Mouse (Mus musculus) CH12.LX (cell line): Measurements from ENCODE around the gene Wbp2. TPM values are rescaled to one million over a fixed set of nuclear protein-coding genes. Genes with fewer than 3 reads are reported as not detected.

ENCODE experiments used
- DNase-seq: peaks from one replicate; pipeline ENCODE4 v3.0.0-alpha.2; 2013; ENCODE audit errors: extremely low read depth
- H3K27ac ChIP-seq: 2 replicates; pipeline ENCODE4 v1.5.1; 2012; ENCODE audit warnings: low read depth, mild to moderate bottlenecking, control low read depth, moderate library complexity; ENCODE audit not compliant: insufficient read depth
- H3K27me3 ChIP-seq: replicated peaks from 2 replicates; pipeline ENCODE3; 2012; ENCODE audit warnings: inconsistent platforms
- H3K36me3 ChIP-seq, 2 experiments: replicated peaks in 1 of 2; 2 replicates each; pipeline versions ENCODE3 to v1.6.1; 2012; ENCODE audit warnings: inconsistent platforms in 1 of 2, low read length in 1 of 2, mild to moderate bottlenecking in 1 of 2, mixed read lengths in 1 of 2, moderate library complexity in 1 of 2; ENCODE audit not compliant: control insufficient read depth in 1 of 2, insufficient read depth in 1 of 2
- H3K4me1 ChIP-seq, 2 experiments: 2 replicates each; pipeline ENCODE4 v1.6.1; 2012; ENCODE audit warnings: inconsistent platforms in 1 of 2, moderate library complexity in 1 of 2; ENCODE audit not compliant: insufficient read depth in 2 of 2, control insufficient read depth in 1 of 2
- H3K4me2 ChIP-seq: 2 replicates; pipeline ENCODE4 v1.6.1; 2012; ENCODE audit warnings: low read depth, mild to moderate bottlenecking, control low read depth; ENCODE audit not compliant: poor library complexity, insufficient read depth, severe bottlenecking
- H3K4me3 ChIP-seq, 3 experiments: fragments of 150-350 bp in 1 of 3; sonication (generic) in 1 of 3; replicated peaks in 1 of 3; 2 replicates each; pipeline versions ENCODE3 to v1.5.1; 2011 to 2012; ENCODE audit warnings: low read depth in 2 of 3, low read length in 2 of 3, mild to moderate bottlenecking in 2 of 3, moderate library complexity in 2 of 3, control low read depth in 1 of 3, improper control_type of control experiment in 1 of 3, inconsistent platforms in 1 of 3, mixed read lengths in 1 of 3; ENCODE audit not compliant: poor library complexity in 1 of 3
- H3K79me2 ChIP-seq: replicated peaks from 2 replicates; pipeline ENCODE4 v1.6.1; 2012; ENCODE audit warnings: mild to moderate bottlenecking, moderate library complexity; ENCODE audit not compliant: control insufficient read depth, poor library complexity, insufficient read depth, severe bottlenecking; ENCODE audit errors: extremely low read depth
- H3K9ac ChIP-seq: 2 replicates; pipeline ENCODE4 v1.6.1; 2012; ENCODE audit warnings: low read depth, mild to moderate bottlenecking, control low read depth, moderate library complexity; ENCODE audit not compliant: insufficient read depth
- H3K9me3 ChIP-seq: replicated peaks from 2 replicates; pipeline ENCODE3; 2012; ENCODE audit warnings: low read length, inconsistent platforms, mixed read lengths
- BHLHE40 ChIP-seq: IDR thresholded peaks from 2 replicates; pipeline ENCODE4 v1.6.1; 2011; ENCODE audit warnings: mild to moderate bottlenecking, low read depth, low read length, improper control_type of control experiment
- HCFC1 ChIP-seq: IDR thresholded peaks from 2 replicates; pipeline ENCODE4 v1.6.1; 2012; ENCODE audit warnings: low read depth, mild to moderate bottlenecking, inconsistent platforms, low read length, improper control_type of control experiment
- JUND ChIP-seq: conservative IDR thresholded peaks from 2 replicates; pipeline ENCODE4 v1.6.1; 2011; ENCODE audit warnings: low read depth, low read length, improper control_type of control experiment
- KAT2A ChIP-seq: IDR thresholded peaks from 2 replicates; pipeline ENCODE4 v1.6.1; 2012; ENCODE audit warnings: low read length, improper control_type of control experiment, inconsistent platforms; ENCODE audit not compliant: insufficient replicate concordance
- MAFK ChIP-seq: IDR thresholded peaks from 2 replicates; pipeline ENCODE4 v1.6.1; 2011; ENCODE audit warnings: low read length, improper control_type of control experiment; ENCODE audit not compliant: insufficient replicate concordance
- MEF2A ChIP-seq: IDR thresholded peaks from 2 replicates; pipeline ENCODE4 v1.6.1; 2014; ENCODE audit warnings: low read depth, mild to moderate bottlenecking, inconsistent platforms, low read length, improper control_type of control experiment, borderline replicate concordance
- MYC ChIP-seq: IDR thresholded peaks from 2 replicates; pipeline ENCODE4 v1.6.1; 2011; ENCODE audit warnings: low read depth, mild to moderate bottlenecking, improper control_type of control experiment, low read length
- NELFE ChIP-seq: IDR thresholded peaks from 2 replicates; pipeline ENCODE4 v1.6.1; 2011; ENCODE audit warnings: low read depth, low read length, improper control_type of control experiment
- NRF1 ChIP-seq: IDR thresholded peaks from 2 replicates; pipeline ENCODE4 v1.6.1; 2014; ENCODE audit warnings: low read depth, mild to moderate bottlenecking, inconsistent platforms, low read length, improper control_type of control experiment, moderate library complexity
- POLR2A ChIP-seq: IDR thresholded peaks from 2 replicates; pipeline ENCODE4 v1.6.1; 2011; ENCODE audit warnings: low read depth, mild to moderate bottlenecking, improper control_type of control experiment, low read length
- POLR2AphosphoS2 ChIP-seq: IDR thresholded peaks from 2 replicates; pipeline ENCODE4 v1.6.1; 2011; ENCODE audit warnings: low read depth, low read length, improper control_type of control experiment
- RAD21 ChIP-seq: IDR thresholded peaks from 2 replicates; pipeline ENCODE4 v1.6.1; 2011; ENCODE audit warnings: low read depth, mild to moderate bottlenecking, low read length, improper control_type of control experiment, moderate library complexity
- RCOR1 ChIP-seq: conservative IDR thresholded peaks from 2 replicates; pipeline ENCODE4 v1.6.1; 2012; ENCODE audit warnings: low read depth, mild to moderate bottlenecking, inconsistent platforms, low read length, improper control_type of control experiment
- SMC3 ChIP-seq: IDR thresholded peaks from 2 replicates; pipeline ENCODE4 v1.6.1; 2011; ENCODE audit warnings: low read depth, low read length, improper control_type of control experiment
- ZC3H11A ChIP-seq: IDR thresholded peaks from 2 replicates; pipeline ENCODE4 v1.6.1; 2012; ENCODE audit warnings: low read depth, mild to moderate bottlenecking, inconsistent platforms, low read length, improper control_type of control experiment
- ZKSCAN1 ChIP-seq: IDR thresholded peaks from 2 replicates; pipeline ENCODE4 v1.6.1; 2012; ENCODE audit warnings: low read depth, inconsistent platforms, low read length, improper control_type of control experiment, borderline replicate concordance
- dilution Hi-C: fragments of 300-500 bp; cut with MboI; formaldehyde crosslinking; loops from 2 replicates; pipeline ENCODE4 v1.14.3; 2020; ENCODE audit warnings: low sequenced_read_pairs; ENCODE audit not compliant: extremely low pct_unique_long_range_greater_than_20kb, extremely low pct_ligation_motif_present
- in situ Hi-C: fragments of 300-500 bp; cut with MboI; formaldehyde crosslinking; loops from 3 replicates; pipeline ENCODE4 v1.14.3; 2019; ENCODE audit warnings: low sequenced_read_pairs, low pct_ligation_motif_present, low pct_unique_long_range_greater_than_20kb, mixed read lengths
- polyA plus RNA-seq: library from polyadenylated mRNA; unstranded; fragments of >175 nt; gene quantifications from 2 replicates; pipeline ENCODE4 v1.2.1, GENCODE M21; 2012; ENCODE audit warnings: low read depth; ENCODE audit not compliant: insufficient read length
- total RNA-seq, 2 experiments: library from RNA; depleted of rRNA; stranded (reverse); fragments of 300-350 nt in 1 of 2; fragments of >200 nt in 1 of 2; gene quantifications; 2 replicates each; pipeline ENCODE4 v1.2.3; 2012 to 2014

The Wbp2 gene
- total and polyA plus RNA-seq, 3 experiments = 15.2 to 97.1 (median 30.7) TPM

DNA sequence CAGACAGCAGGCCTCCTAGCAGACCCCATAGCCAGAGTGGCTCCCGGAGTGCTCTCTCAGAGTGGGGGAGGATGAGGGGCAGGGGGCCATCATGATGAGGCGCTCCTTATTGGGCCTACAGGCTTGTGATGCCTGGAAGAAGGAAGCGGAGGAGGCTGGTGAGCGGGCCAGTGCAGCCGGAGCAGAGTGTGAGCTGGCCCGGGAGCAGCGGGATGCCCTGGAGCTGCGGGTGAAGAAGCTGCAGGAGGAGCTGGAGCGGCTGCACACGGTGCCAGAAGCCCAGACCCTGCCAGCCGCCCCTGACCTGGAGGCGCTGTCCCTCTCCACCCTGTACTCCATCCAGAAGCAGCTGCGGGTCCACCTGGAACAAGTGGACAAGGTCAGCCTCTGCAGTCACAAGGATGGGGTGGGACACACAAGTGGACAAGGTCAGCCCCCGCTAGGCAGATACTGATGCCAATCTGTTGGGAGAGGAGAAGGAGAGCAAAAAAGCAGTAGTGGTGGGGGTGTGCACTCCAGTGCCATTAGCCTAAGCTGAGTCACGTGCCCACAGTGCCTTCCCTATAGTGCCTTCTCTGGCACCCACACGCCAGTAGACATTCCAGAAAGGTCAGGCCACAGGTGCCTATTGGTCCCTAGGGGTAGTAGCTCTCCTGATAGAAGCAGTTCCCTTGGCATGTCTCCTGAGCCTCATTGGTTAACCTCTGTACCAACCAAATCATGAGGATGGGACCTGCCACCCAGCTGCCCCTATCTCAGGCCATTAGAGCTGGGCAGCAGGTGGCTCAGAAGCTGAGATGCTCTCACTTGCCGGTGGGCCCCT is 27.7 kb downstream of the Wbp2 start:
- dilution Hi-C loops (no loop called here), in situ Hi-C loops (no loop called here)
- no peaks in the 10 kb centered on the region for H3K79me2 ChIP-seq
- H3K36me3 ChIP-seq = peaks cover 88 to 100% of the 10 kb centered on the region in 2 experiments
- H3K4me3 ChIP-seq = no peak overlapping the region
- H3K27ac ChIP-seq = no peak overlapping the region
- no peak for DNase-seq
- H3K9ac ChIP-seq = no peak overlapping the region
- no peak overlapping the region for H3K4me2 ChIP-seq
- H3K4me1 ChIP-seq = peaks cover 0 to 27% of the 10 kb centered on the region in 2 experiments; a peak in 2 of 4 replicates
- no peaks in the 10 kb centered on the region for H3K27me3 ChIP-seq
- no peaks in the 10 kb centered on the region for H3K9me3 ChIP-seq
- TF ChIP-seq NRF1 = no peak
- TF ChIP-seq POLR2AphosphoS2 = 0 out of 2 replicates have a peak, but pooled peaks have one; percentile 29

GRCm38 (mm10) chr11:116058022-116058614 is 28.7 kb downstream of the Wbp2 start:
- dilution Hi-C loops (no loop called here), in situ Hi-C loops (no loop called here)
- no peak for DNase-seq
- Histone ChIP-seq H3K79me2 (no peaks in the 10 kb centered on the region), H3K9me3 (no peaks in the 10 kb centered on the region), H3K9ac (no peak overlapping the region), H3K4me2 (no peak overlapping the region), H3K27ac (no peak overlapping the region), H3K4me1 (peaks cover 0 to 27% of the 10 kb centered on the region in 2 experiments; a peak in 2 of 4 replicates), H3K4me3 (no peak overlapping the region), H3K27me3 (no peaks in the 10 kb centered on the region), H3K36me3 (peaks cover 93 to 100% of the 10 kb centered on the region in 2 experiments)
- no peak for TF ChIP-seq MYC
- no peak for TF ChIP-seq BHLHE40
- TF ChIP-seq POLR2A = no peak
- TF ChIP-seq NELFE = no peak
- no peak for TF ChIP-seq POLR2AphosphoS2
- no peak for TF ChIP-seq RCOR1
- TF ChIP-seq KAT2A = no peak
- TF ChIP-seq SMC3 = no peak
- no peak for TF ChIP-seq MEF2A
- TF ChIP-seq ZKSCAN1 = no peak
- TF ChIP-seq ZC3H11A = no peak
- TF ChIP-seq RAD21 = no peak
- TF ChIP-seq HCFC1 = no peak
- no peak for TF ChIP-seq NRF1
- TF ChIP-seq MAFK = no peak
- no peak for TF ChIP-seq JUND
